ENCODE assay signal across 11 mouse cellular contexts in the genomic region with DNA sequence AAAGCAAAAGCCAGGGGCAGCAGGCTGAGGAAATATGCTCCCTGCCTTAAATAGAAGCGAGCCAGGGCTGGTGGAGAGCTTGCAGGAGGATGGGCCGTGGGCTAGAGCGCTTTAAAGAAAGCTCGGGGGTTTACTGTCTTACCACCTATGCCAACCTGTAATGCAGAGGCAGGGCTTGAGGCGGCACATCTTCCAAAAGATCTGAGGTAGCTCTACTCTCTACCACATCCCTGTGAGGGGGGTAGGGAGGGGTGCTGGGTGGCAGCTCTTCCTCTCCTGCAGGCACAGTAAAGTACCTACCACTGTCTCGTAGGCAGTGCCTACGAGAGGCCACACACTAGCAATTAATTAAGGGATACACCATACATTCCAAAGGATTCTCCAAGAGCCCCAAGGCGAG. TPM values are rescaled to one million over a fixed set of nuclear protein-coding genes. Genes with fewer than 3 reads are reported as not detected.
DNase-seq lines count a peak whose midpoint lies in the region; ATAC-seq lines count a peak whose summit lies in the region.
"Had no signal": no experiment of that assay in that cellular context is flagged by ENCODE, and none has a peak within 500 bp of the region (broad histone marks: within the 10 kb centered on the region; RNA-seq: fewer than 3 reads in every experiment).

No protein-coding gene starts in this region.

- no peaks in the 10 kb centered on the region for H3K36me3 ChIP-seq in heart, embryonic 12.5 days
- H3K36me3 ChIP-seq in lung, embryonic 15.5 days, result no peaks in the 10 kb centered on the region

- H3K4me1 ChIP-seq in heart, embryonic 12.5 days (replicated peaks), result peaks cover 59% of the 10 kb centered on the region
- peaks cover 41% of the 10 kb centered on the region for H3K4me1 ChIP-seq in lung, embryonic 15.5 days

- no peaks in the 10 kb centered on the region for H3K27me3 ChIP-seq in heart, embryonic 12.5 days (replicated peaks)
- no peaks in the 10 kb centered on the region for H3K27me3 ChIP-seq in lung, embryonic 15.5 days

- DNase-seq in heart, adult 9 months (ENCODE audit: low spot score in 2 of 2), result no peak
- no peak for DNase-seq in lung, adult 18-20 months
- DNase-seq in induced T-regulatory cell, adult 2 months (ENCODE audit: low read depth), result peak; percentile 79
- peak; percentile 63 for DNase-seq in thymus, postnatal 25 days
- DNase-seq in spleen, postnatal 14 days (ENCODE audit: low spot score in 2 of 2), result no peak
- DNase-seq: cerebellum, adult 8-10 months; heart, postnatal 36 days; retina, postnatal 1 day had no signal

- H3K4me2 ChIP-seq in heart, embryonic 12.5 days, result peak overlapping the region; percentile 28
- H3K4me2 ChIP-seq in lung, embryonic 15.5 days, result no peak overlapping the region

- ATAC-seq in heart, embryonic 12.5 days (ENCODE audit: insufficient number of reproducible peaks, low FRiP score), result 0 out of 2 replicates have a peak, but pooled peaks have one; percentile 9
- no peak for ATAC-seq in lung, embryonic 15.5 days (ENCODE audit: borderline replicate concordance, extremely low read depth, low FRiP score, low TSS enrichment)
- ATAC-seq: forebrain, embryonic 16.5 days had no signal

- H3K4me3 ChIP-seq in heart, embryonic 12.5 days, result no peak overlapping the region
- no peak overlapping the region for H3K4me3 ChIP-seq in lung, embryonic 15.5 days

- 47% methylated on average over 8 of the region's 8 CpGs for WGBS in heart, embryonic 12.5 days
- 67% methylated on average over 8 of the region's 8 CpGs for WGBS in lung, embryonic 15.5 days

- H3K9me3 ChIP-seq in heart, embryonic 12.5 days (replicated peaks), result no peaks in the 10 kb centered on the region
- no peaks in the 10 kb centered on the region for H3K9me3 ChIP-seq in lung, embryonic 15.5 days

- peak overlapping the region; percentile 25; the same call in 1 of the 2 replicates for H3K27ac ChIP-seq in heart, embryonic 12.5 days (ENCODE audit: poor library complexity, severe bottlenecking)
- peak overlapping the region; percentile 52; the same call in 1 of the 2 replicates for H3K27ac ChIP-seq in lung, embryonic 15.5 days

- H3K9ac ChIP-seq in heart, embryonic 12.5 days, result no peak overlapping the region
- no peak overlapping the region for H3K9ac ChIP-seq in lung, embryonic 15.5 days

RNA-seq across cellular contexts. Expression of a gene that starts 52.9 kb away (rescaled TPM):
- 5.5 and 6.9 TPM in 2 replicates for polyA plus RNA-seq in heart, embryonic 12.5 days (2016; fragmentation: Nextera tagmentation; extraction: Ambion mirVana)
- 8.0 and 9.6 TPM in 2 replicates for polyA plus RNA-seq in lung, embryonic 15.5 days (2015; fragmentation: Nextera tagmentation; extraction: Ambion mirVana)

Comparison
In these comparisons a context has a peak if more than half of its experiments do, and no peak if none do; other contexts are left out.
1. DNase-seq: peak in induced T-regulatory cell, adult 2 months (single experiment) and thymus, postnatal 25 days (single experiment); none in heart, adult 9 months (0 of 2), lung, adult 18-20 months (0 of 2) and spleen, postnatal 14 days (0 of 2).